Mouse (Mus musculus): Measurements from ENCODE around the gene Trabd2b.

Trabd2b gene

GRCm38 (mm10) chr4:114495688-114496426 is 89.3 kb downstream of the Trabd2b start:
- no peak for DNase-seq (ENCODE audit: low spot score)

GRCm38 (mm10) chr4:114499650-114500049 is 93.1 kb downstream of the Trabd2b start:
- DNase-seq (ENCODE audit: low spot score): no peak

- DNase-seq (ENCODE audit: low spot score): no peak
These were observed 93.8 kb downstream of the Trabd2b start for GRCm38 (mm10) chr4:114500317-114500716.

- no peak for DNase-seq (ENCODE audit: low spot score)
These were observed 94.5 kb downstream of the Trabd2b start for GRCm38 (mm10) chr4:114501048-114501447.

- DNase-seq (ENCODE audit: low spot score): no peak
These were observed 95.1 kb downstream of the Trabd2b start for GRCm38 (mm10) chr4:114501611-114502010.

- DNase-seq (ENCODE audit: low spot score): no peak
These were observed 97.9 kb downstream of the Trabd2b start for GRCm38 (mm10) chr4:114504227-114505041.

- DNase-seq (ENCODE audit: low spot score): no peak
These were observed 103.1 kb downstream of the Trabd2b start for GRCm38 (mm10) chr4:114509601-114510000.

GRCm38 (mm10) chr4:114511649-114512048 is 105.1 kb downstream of the Trabd2b start:
- no peak for DNase-seq (ENCODE audit: low spot score)

- DNase-seq (ENCODE audit: low spot score): no peak
These were observed 106.6 kb downstream of the Trabd2b start for GRCm38 (mm10) chr4:114513149-114513548.

GRCm38 (mm10) chr4:114515330-114515771 is 108.8 kb downstream of the Trabd2b start:
- DNase-seq (ENCODE audit: low spot score): no peak

- DNase-seq (ENCODE audit: low spot score): no peak
These were observed 110.1 kb downstream of the Trabd2b start for GRCm38 (mm10) chr4:114516651-114517050.

- DNase-seq (ENCODE audit: low spot score): no peak
These were observed 111.5 kb downstream of the Trabd2b start for GRCm38 (mm10) chr4:114518061-114518460.

GRCm38 (mm10) chr4:114518571-114518970 is 112.0 kb downstream of the Trabd2b start:
- no peak for DNase-seq (ENCODE audit: low spot score)

- no peak for DNase-seq (ENCODE audit: low spot score)
These were observed 112.8 kb downstream of the Trabd2b start for GRCm38 (mm10) chr4:114519321-114519720.

- DNase-seq (ENCODE audit: low spot score): no peak
These were observed 113.4 kb downstream of the Trabd2b start for GRCm38 (mm10) chr4:114519966-114520365.

- DNase-seq (ENCODE audit: low spot score): no peak
These were observed 117.0 kb downstream of the Trabd2b start for GRCm38 (mm10) chr4:114523335-114524188.

- DNase-seq (ENCODE audit: low spot score): no peak
These were observed 125.1 kb downstream of the Trabd2b start for GRCm38 (mm10) chr4:114531591-114531990.

- no peak for DNase-seq (ENCODE audit: low spot score)
These were observed 127.6 kb downstream of the Trabd2b start for GRCm38 (mm10) chr4:114533894-114534754.

GRCm38 (mm10) chr4:114537376-114537974 is 131.0 kb downstream of the Trabd2b start:
- DNase-seq (ENCODE audit: low spot score): no peak

GRCm38 (mm10) chr4:114540031-114540430 is 133.5 kb downstream of the Trabd2b start:
- no peak for DNase-seq (ENCODE audit: low spot score)

GRCm38 (mm10) chr4:114541221-114541620 is 134.7 kb downstream of the Trabd2b start:
- no peak for DNase-seq (ENCODE audit: low spot score)
